Mouse (Mus musculus): ENCODE data around the gene Ttc23. TPM values are rescaled to one million over a fixed set of nuclear protein-coding genes. Genes with fewer than 3 reads are reported as not detected.

Ttc23 gene
- total and polyA plus RNA-seq, 3 experiments: 0.89 to 2.5 (median 0.93) TPM

- Histone ChIP-seq H3K4me2 (ENCODE audit: insufficient read depth, low read depth, poor library complexity, severe bottlenecking) (no peak overlapping the region), H3K36me3 (replicated peaks in 1 of 2; ENCODE audit: control insufficient read depth in 1 of 2, insufficient read depth in 1 of 2, low read length in 1 of 2) (no peaks in the 10 kb centered on the region), H3K27ac (ENCODE audit: insufficient read depth, low read depth) (no peak overlapping the region), H3K9ac (ENCODE audit: insufficient read depth, low read depth) (no peak overlapping the region), H3K4me3 (replicated peaks in 1 of 3; ENCODE audit: low read depth in 2 of 3, low read length in 2 of 3, poor library complexity in 1 of 3) (no peak overlapping the region), H3K27me3 (replicated peaks) (peaks cover 46% of the 10 kb centered on the region), H3K4me1 (ENCODE audit: control insufficient read depth in 1 of 2, insufficient read depth in 2 of 2) (no peaks in the 10 kb centered on the region), H3K9me3 (replicated peaks; ENCODE audit: low read length) (peaks cover 11% of the 10 kb centered on the region), H3K79me2 (replicated peaks; ENCODE audit: control insufficient read depth, extremely low read depth, insufficient read depth, poor library complexity, severe bottlenecking) (no peaks in the 10 kb centered on the region)
- TF ChIP-seq MEF2A (IDR thresholded peaks at IDR 0.05; ENCODE audit: borderline replicate concordance, low read depth, low read length) (no peak), ZNF384 (IDR thresholded peaks at IDR 0.05; ENCODE audit: low read depth, low read length) (no peak), TCF12 (IDR thresholded peaks at IDR 0.05; ENCODE audit: low read depth, low read length) (no peak), HCFC1 (IDR thresholded peaks at IDR 0.05; ENCODE audit: low read depth, low read length) (no peak), JUND (conservative IDR thresholded peaks at IDR 0.05; ENCODE audit: low read depth, low read length) (no peak), PAX5 (IDR thresholded peaks at IDR 0.05; ENCODE audit: low read length) (no peak), ZKSCAN1 (IDR thresholded peaks at IDR 0.05; ENCODE audit: borderline replicate concordance, low read depth, low read length) (no peak), ELF1 (IDR thresholded peaks at IDR 0.05; ENCODE audit: low read depth, low read length) (no peak), RAD21 (IDR thresholded peaks at IDR 0.05; ENCODE audit: low read depth, low read length) (no peak), MAFK (IDR thresholded peaks at IDR 0.05; ENCODE audit: insufficient replicate concordance, low read length) (no peak), ZMIZ1 (IDR thresholded peaks at IDR 0.05; ENCODE audit: low read depth, low read length) (no peak), RCOR1 (conservative IDR thresholded peaks at IDR 0.05; ENCODE audit: low read depth, low read length) (no peak), BHLHE40 (IDR thresholded peaks at IDR 0.05; ENCODE audit: low read depth, low read length) (no peak), NELFE (IDR thresholded peaks at IDR 0.05; ENCODE audit: low read depth, low read length) (no peak), SMC3 (IDR thresholded peaks at IDR 0.05; ENCODE audit: low read depth, low read length) (no peak), EP300 (IDR thresholded peaks at IDR 0.05; ENCODE audit: low read length) (no peak)
- no peak for DNase-seq (ENCODE audit: extremely low read depth)
- dilution Hi-C loops (cut with MboI; ENCODE audit: extremely low pct_ligation_motif_present, extremely low pct_unique_long_range_greater_than_20kb, low sequenced_read_pairs): no loop called here
- in situ Hi-C loops (cut with MboI; ENCODE audit: low pct_ligation_motif_present, low pct_unique_long_range_greater_than_20kb, low sequenced_read_pairs): no loop called here
Measured at GRCm38 (mm10) chr7:67758858-67759628, 111.8 kb downstream of the Ttc23 start.

DNA sequence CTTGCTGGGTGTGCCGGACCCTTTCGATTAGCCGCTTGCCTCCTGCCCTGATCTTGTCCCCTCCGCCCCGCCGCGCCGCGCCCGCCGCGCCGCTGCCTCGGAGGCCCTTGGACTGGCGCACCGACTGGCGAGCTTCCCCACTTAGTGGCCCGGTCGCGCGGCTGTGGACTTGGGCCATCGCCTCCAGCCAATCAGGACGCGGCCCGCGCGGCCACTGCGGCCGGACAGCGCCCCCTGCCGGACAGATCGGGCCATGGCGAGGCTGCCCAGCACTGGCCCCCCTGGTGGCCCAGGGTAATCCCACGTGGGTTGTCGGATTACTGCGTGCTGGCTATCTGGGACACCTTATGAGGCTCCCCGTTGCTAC, 112.4 kb downstream of the Ttc23 start, which contains the start of gene Synm:
Synm (minus strand) TSS at position 114 of the 367 bp plus-strand sequence.
- Histone ChIP-seq H3K4me3 (replicated peaks in 1 of 3; ENCODE audit: low read depth in 2 of 3, low read length in 2 of 3, poor library complexity in 1 of 3) (no peak within 1 kb of the TSS), H3K9ac (ENCODE audit: insufficient read depth, low read depth) (no peak within 1 kb of the TSS), H3K36me3 (replicated peaks in 1 of 2; ENCODE audit: control insufficient read depth in 1 of 2, insufficient read depth in 1 of 2, low read length in 1 of 2) (no peaks in the 10 kb centered on the region), H3K9me3 (replicated peaks; ENCODE audit: low read length) (peaks cover 11% of the 10 kb centered on the region), H3K4me2 (ENCODE audit: insufficient read depth, low read depth, poor library complexity, severe bottlenecking) (no peak within 1 kb of the TSS), H3K79me2 (replicated peaks; ENCODE audit: control insufficient read depth, extremely low read depth, insufficient read depth, poor library complexity, severe bottlenecking) (no peaks in the 10 kb centered on the region), H3K4me1 (ENCODE audit: control insufficient read depth in 1 of 2, insufficient read depth in 2 of 2) (no peaks in the 10 kb centered on the region), H3K27ac (ENCODE audit: insufficient read depth, low read depth) (no peak within 1 kb of the TSS), H3K27me3 (replicated peaks) (peaks cover 45% of the 10 kb centered on the region)
- TF ChIP-seq CTCF (conservative IDR thresholded peaks at IDR 0.05 in 1 of 2, IDR thresholded peaks at IDR 0.05 in 1 of 2; ENCODE audit: low read depth in 2 of 2, low read length in 2 of 2) (peak in 1 of 2 experiments; percentile 42; a peak in 2 of 4 replicates), RAD21 (IDR thresholded peaks at IDR 0.05; ENCODE audit: low read depth, low read length) (no peak), GABPA (IDR thresholded peaks at IDR 0.05; ENCODE audit: insufficient replicate concordance, low read depth, low read length) (no peak)
- dilution Hi-C loops (cut with MboI; ENCODE audit: extremely low pct_ligation_motif_present, extremely low pct_unique_long_range_greater_than_20kb, low sequenced_read_pairs): no loop called here
- DNase-seq (ENCODE audit: extremely low read depth): no peak
- in situ Hi-C loops (cut with MboI; ENCODE audit: low pct_ligation_motif_present, low pct_unique_long_range_greater_than_20kb, low sequenced_read_pairs): no loop called here

Data from CH12.LX (cell line).